Mouse (Mus musculus): ENCODE measurements around the gene Snd1.

DNA sequence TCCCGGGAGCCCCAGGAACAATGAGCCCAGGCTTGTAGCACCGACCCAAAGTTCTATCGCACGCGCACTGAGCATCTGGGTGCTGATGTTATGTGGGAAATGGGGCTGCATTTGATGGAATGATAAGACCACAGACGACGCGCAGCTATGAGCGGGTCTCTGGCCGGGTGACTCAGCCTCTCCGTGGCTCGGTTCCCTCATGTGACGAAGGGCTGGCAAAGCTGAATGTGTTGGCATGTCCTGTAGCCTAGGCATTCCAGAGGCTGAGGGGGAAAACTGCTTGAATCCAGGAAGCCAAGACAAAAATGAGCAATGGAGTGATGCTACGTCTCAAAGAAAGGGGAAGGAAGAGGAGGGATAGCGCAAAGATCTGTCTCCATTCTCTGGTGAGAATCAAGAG, 434.9 kb downstream of the Snd1 start:
- TF ChIP-seq ZC3H11A (IDR thresholded peaks at IDR 0.05; ENCODE audit: low read depth, low read length): no peak
- no peak for TF ChIP-seq MXI1 (IDR thresholded peaks at IDR 0.05; ENCODE audit: low read depth, low read length)
- no peak for TF ChIP-seq TCF12 (IDR thresholded peaks at IDR 0.05; ENCODE audit: low read depth, low read length)
- no peak for TF ChIP-seq USF1 (IDR thresholded peaks at IDR 0.05; ENCODE audit: low read depth, low read length)
- TF ChIP-seq POLR2A (IDR thresholded peaks at IDR 0.05; ENCODE audit: low read depth, low read length): no peak
- TF ChIP-seq HCFC1 (IDR thresholded peaks at IDR 0.05; ENCODE audit: low read depth, low read length): no peak
- TF ChIP-seq CTCF (conservative IDR thresholded peaks at IDR 0.05 in 1 of 2, IDR thresholded peaks at IDR 0.05 in 1 of 2; ENCODE audit: low read depth in 2 of 2, low read length in 2 of 2): no peak
- TF ChIP-seq MAX (IDR thresholded peaks at IDR 0.05; ENCODE audit: low read length): no peak
- no peak for TF ChIP-seq ELF1 (IDR thresholded peaks at IDR 0.05; ENCODE audit: low read depth, low read length)
- TF ChIP-seq MAZ (IDR thresholded peaks at IDR 0.05; ENCODE audit: low read depth, low read length): no peak
- TF ChIP-seq MAFK (IDR thresholded peaks at IDR 0.05; ENCODE audit: insufficient replicate concordance, low read length): no peak
